Mouse (Mus musculus) A20 (cell line): ENCODE data around the gene Lyzl4.

Experiments
- DNase-seq: peaks from one replicate; pipeline ENCODE4 v3.0.0-alpha.2; 2011; ENCODE audit warnings: low read depth, low spot score

Gene Lyzl4

DNA sequence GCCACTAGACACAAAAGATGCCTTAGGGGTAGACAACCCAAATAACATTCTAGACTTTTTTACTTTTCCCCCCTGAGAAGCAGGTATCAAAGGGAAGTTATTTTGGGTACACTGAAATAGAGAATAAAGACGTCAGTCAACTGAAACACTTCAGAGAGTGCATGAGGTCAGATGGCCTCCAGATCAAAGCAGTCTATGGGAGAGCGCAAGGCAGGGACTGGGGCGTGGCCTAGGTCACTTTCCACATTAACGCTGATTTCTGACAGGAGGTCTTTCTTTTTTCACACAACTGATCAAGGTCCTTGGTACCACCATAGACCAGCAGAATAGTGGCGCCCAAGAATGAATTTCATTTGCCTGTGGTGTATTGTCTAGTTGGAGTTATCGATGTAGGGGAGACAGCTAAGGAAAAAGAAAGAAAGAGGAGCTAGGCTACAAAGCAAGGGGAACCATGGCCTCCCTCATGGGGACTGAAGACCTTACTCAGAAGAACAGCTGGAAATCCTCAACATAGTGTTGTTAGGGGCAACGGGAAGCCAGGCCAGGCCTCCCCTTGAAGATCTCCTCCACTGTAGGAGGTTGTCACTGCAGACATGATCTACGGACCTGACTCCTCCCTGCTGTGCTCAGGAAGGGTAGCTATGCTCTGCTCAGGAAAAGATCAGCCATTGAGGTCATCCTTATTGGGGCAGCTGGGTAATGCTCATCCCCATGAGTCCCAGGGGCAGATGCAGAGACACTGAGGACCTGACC, 113.1 kb downstream of the Lyzl4 start:
- no peak for DNase-seq
